Mouse (Mus musculus): ENCODE measurements around the gene Cc2d1a.

Gene Cc2d1a

GRCm38 (mm10) chr8:84177405-84177804 lies 29.7 kb upstream of the Cc2d1a start:
- DNase-seq (ENCODE audit: low read depth, low spot score), result no peak

DNA sequence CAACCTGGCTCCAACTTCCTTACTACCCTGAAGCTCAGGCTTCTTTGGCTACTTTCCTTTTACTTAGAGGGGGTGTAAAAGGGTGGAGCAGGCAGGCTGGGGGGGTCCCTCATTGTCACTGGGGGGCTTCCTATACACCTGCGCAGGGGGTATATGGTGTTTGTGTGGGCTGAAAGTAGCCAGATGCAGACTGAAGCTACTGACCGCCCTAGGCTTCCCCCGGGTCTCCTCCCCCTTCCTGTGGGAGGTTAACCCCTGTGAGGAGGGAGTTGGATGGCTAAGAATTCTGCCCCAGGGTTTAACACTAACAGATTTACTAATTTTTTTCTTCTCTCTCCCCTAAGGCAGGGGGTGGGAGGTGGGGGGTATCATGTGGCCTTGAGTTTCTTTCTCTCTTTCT lies 28.8 kb upstream of the Cc2d1a start:
- DNase-seq (ENCODE audit: low read depth, low spot score), result no peak

DNA sequence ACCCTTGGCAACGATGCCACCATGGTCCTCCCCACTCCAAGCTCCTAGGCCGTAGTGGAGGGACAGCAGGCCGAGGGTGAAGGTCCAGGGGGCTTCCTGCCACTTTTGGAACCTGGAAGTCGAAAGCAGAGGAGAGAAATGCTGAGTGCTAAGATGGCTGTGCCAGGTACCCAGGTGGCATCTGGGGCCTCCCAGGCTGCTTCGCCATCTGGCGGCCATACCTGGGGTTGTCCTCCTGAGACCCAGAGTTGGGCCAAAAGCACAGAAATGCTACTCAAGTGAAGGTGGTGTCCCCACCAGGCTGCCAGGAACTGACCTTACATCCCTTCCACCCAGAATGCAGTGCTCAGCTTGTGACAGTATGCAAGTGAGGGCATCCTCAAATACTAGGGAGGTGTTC lies 26.1 kb upstream of the Cc2d1a start:
- DNase-seq (ENCODE audit: low read depth, low spot score), result no peak

GRCm38 (mm10) chr8:84170096-84170495 lies 22.4 kb upstream of the Cc2d1a start:
- DNase-seq (ENCODE audit: low read depth, low spot score), result no peak

DNA sequence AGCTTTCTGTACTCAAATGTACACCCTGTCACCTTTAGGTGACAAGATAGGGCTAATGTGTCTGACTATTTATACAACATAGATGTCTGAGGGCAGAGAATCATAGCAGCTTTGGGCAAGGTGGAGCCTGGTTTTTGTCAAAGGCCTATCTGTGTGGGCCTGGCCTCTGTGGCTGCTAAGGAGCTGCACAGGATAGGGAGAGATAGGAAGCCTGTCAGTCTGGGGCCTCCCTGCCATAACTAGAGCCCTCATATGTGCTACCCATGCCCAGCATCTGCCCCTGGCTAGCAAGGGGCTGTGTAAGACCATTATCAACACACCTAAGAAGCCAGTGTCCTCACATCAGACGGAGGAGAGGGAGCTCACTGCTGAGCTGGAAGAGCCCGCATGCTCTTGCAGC lies 20.0 kb upstream of the Cc2d1a start:
- DNase-seq (ENCODE audit: low read depth, low spot score), result no peak

GRCm38 (mm10) chr8:84157620-84158019 lies 9.9 kb upstream of the Cc2d1a start:
- no peak for DNase-seq (ENCODE audit: low read depth, low spot score)

GRCm38 (mm10) chr8:84149181-84149580 lies 1.4 kb upstream of the Cc2d1a start:
- DNase-seq (ENCODE audit: low read depth, low spot score), result no peak

DNA sequence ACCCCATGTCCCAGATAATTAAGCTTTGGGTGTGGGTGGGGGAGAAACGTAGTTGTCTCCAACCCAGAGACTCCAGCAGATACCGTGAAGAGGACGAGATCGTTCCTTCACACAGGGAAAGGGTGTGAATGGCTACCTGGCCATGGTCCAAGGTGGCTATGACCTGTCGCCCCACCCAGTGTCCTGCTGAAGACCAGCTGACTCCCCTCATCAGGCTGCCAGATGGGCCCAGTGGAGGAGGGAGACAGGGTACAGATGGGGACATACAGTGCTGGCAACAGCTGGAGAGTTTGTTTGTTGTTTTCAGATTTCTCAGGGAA lies 755 bp upstream of the Cc2d1a start:
- no peak for DNase-seq (ENCODE audit: low read depth, low spot score)

DNA sequence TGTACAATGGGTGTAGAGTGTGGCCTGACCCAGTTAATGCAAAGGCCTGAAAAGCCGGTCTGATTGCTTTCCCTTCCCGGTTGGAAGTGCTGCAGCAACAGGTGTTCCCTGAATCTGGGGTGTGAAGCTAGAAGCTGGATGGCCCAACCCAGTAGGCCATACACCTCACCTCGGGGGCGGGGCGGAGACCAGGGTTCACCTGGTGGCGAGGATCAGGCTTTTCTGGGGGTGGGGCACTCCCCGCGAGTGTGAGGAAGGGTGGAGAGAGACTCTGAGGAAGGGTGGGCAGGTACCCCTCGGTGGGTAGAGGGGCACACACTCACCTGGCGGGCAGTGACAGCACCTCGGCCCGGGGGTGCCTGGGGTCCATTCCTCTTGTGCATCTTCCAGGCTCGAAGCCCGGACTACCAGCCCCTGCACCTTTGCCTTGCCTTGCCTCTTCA lies 391 bp downstream of the Cc2d1a start:
- no peak for DNase-seq (ENCODE audit: low read depth, low spot score)

DNA sequence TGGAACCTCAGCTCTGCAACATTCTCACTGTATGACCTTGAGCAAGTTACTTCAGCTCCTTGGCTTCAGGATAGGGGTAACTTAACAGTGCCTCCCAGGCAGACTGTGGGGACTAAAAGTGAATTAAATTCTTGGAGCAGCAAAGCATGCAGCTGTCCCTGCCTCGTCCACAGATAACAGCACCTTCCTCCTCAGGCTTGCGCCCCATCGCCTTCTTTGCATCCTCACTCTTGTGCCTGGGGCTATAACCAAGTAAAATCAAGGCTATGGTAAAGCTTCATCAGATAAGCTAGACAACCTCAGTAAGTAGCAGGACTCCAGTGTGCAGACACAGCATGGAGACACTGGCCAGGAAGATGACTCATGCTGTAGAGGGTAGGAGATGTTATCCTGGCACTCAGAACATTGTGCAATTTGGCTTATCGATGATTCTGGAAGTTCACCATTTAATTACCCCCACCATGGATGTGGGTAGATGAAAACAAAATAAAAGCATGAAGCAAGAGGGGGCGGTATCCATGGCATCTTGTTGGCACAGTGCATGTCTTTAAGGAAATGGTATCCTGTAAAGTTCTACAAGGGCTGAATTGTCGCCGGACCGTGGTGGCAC lies 3.0 kb downstream of the Cc2d1a start:
- no peak for DNase-seq (ENCODE audit: low read depth, low spot score)

GRCm38 (mm10) chr8:84140838-84141237 lies 6.9 kb downstream of the Cc2d1a start:
- no peak for DNase-seq (ENCODE audit: low read depth, low spot score)

DNA sequence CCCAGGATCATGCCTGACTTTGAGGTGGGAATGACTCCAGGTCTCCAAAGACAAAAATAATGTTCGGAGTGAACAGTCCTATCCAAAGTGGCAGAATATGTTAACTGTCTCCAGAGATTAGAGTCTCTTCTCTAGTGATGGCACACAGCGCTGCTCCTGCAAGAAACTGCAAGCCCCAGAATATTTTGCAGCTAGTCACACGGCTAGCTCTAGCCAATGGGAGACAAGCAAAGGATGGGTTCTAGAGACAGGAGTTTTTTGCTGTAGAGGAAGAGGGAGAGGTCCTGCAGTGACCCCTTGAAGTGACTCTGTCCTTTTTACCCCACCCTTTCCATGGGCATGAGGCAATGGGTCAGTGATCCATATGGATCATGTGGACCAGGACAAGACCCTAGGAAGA lies 9.9 kb downstream of the Cc2d1a start:
- no peak for DNase-seq (ENCODE audit: low read depth, low spot score)

DNA sequence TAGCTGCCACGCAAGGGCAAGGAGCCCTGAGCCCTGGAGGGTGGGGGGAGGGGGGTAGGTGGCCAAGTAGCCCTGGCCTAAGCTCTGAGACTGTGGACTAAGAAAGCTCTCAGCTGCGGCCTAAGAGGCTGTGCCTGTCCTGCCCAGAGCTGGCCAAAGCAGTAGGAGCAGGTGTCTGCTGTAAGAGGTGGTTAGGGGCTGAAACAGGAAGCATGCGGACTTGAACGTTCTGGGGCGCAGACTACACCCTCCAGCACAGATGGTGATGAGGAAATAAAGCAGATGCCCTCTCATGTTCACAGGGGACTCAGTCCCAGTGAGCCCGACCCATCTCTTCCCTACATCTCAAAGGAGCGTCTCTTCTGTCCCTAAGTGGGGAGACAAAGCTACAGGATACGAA lies 15.5 kb downstream of the Cc2d1a start:
- no peak for DNase-seq (ENCODE audit: low read depth, low spot score)

DNA sequence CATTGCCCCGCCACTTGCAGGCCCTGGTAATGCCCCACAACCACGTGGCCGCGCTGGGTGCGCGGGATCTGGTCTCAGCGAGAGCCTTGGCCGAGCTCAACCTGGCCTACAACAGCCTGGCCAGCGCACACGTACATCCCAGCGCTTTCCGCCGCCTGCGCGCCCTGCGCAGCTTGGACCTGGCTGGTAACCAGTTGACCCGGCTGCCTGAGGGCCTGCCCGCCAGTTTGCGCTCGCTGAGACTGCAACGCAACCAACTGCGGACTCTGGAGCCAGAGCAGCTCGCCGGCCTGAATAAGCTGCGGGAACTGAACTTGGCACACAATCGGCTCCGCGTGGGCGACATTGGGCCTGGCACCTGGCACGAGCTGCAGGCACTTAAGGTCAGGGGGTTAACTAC lies 16.9 kb downstream of the Cc2d1a start:
- DNase-seq (ENCODE audit: low read depth, low spot score), result no peak

DNA sequence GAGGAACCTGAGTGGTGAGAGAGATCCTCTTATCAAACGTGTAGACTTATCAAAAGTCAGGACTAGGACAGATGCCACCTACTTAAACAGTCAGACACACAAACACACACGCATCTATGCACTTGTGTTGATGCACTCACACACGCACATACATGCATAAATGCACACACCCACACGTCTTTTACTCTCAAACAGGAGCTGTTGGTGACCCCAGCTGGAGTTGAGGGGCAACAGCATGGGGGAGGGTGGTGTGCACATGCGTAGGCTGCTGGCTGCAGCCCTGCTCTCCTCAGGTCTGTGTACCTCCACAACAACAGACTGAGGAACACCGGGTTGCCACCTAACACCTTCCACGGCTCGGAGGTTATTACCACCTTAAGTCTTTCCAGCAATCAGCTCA lies 19.5 kb downstream of the Cc2d1a start:
- no peak for DNase-seq (ENCODE audit: low read depth, low spot score)

- DNase-seq (ENCODE audit: low read depth, low spot score), result no peak
These were observed 20.4 kb downstream of the Cc2d1a start for GRCm38 (mm10) chr8:84127202-84127901.

- DNase-seq (ENCODE audit: low read depth, low spot score), result no peak
These were observed 21.0 kb downstream of the Cc2d1a start for GRCm38 (mm10) chr8:84126742-84127141.

- no peak for DNase-seq (ENCODE audit: low read depth, low spot score)
These were observed 22.1 kb downstream of the Cc2d1a start, which contains the start of gene Podnl1 for GRCm38 (mm10) chr8:84125656-84126055. TSS of gene Podnl1 (plus strand) at chr8:84125989.

GRCm38 (mm10) chr8:84122151-84122550 lies 25.6 kb downstream of the Cc2d1a start:
- no peak for DNase-seq (ENCODE audit: low read depth, low spot score)

DNA sequence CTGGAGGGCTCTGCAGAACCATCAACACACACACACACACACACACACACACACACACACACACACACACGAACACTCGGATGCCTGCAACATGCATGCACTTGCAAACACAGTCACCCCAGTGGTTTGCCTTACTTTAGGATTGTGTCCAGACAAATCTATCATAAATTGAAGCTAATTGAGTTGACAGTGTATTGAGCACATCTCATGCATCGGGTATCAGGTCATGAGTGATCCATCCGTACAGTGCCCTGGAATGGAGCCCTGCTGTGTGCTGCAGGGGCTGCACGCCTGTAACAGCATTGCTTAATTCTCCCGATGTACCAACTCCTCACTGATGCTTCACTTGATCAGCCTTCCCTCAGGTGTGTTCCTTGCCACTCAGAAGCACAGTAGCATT lies 32.1 kb downstream of the Cc2d1a start:
- no peak for DNase-seq (ENCODE audit: low read depth, low spot score)

DNA sequence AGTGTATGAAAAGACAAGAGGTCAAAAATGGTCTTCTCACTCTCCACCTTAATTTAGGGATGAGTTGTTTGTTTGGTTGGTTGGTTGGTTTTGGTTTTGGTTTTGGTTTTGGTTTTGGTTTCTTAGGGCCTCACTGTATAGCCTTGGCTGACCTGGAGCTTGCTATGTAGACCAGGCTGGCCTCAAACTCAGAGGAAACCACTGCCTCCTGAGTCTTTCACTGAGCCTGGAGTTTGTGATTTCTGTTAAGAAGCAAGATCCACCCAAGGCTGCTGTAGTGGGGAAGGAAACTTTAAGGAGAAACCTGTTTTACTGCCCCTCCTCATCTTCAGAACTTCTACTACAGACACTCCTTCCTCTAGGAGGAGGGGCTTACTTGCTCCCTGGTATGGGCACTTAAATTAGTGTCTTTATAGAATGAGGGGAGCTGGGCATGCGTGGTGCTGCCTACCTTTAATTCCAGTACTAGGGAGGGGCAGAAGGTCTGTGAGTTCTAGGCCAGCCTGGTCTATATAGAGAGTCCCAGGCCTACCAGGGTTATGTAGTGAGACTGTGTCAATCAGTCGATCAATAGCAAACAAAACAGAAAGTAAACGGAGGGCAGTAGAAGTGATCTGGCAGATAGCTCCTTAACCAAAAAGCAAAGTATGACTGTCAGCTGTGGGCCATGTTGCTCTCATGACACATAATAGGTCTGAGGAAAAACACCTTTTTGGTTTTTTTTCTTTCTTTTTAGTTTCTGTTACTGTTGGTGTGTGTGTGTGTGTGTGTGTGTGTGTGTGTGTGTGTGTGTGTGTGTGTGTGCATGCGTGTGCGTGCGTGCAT lies 41.3 kb downstream of the Cc2d1a start:
- DNase-seq (ENCODE audit: low read depth, low spot score), result no peak

GRCm38 (mm10) chr8:84105676-84106075 lies 42.1 kb downstream of the Cc2d1a start:
- DNase-seq (ENCODE audit: low read depth, low spot score), result no peak

All from mesoderm, embryonic 11.5 days (tissue).